Mouse (Mus musculus) E14TG2a.4 (cell line): ENCODE measurements around the gene Kcnj12.
A peak's percentile ranks its signal among the peaks of the same experiment; 100 is the strongest.

Experiments
- H3K27me3 ChIP-seq: 2 replicates; pipeline ENCODE4 v1.6.1; 2014; ENCODE audit warnings: low read length, control low read depth; ENCODE audit not compliant: insufficient read depth
- H3K36me3 ChIP-seq: 2 replicates; pipeline ENCODE4 v1.6.1; 2014; ENCODE audit warnings: low read length, control low read depth; ENCODE audit not compliant: insufficient read depth
- H3K4me1 ChIP-seq: replicated peaks from 2 replicates; pipeline ENCODE4 v1.6.1; 2014; ENCODE audit warnings: low read depth, low read length, control low read depth
- H3K4me3 ChIP-seq: replicated peaks from 2 replicates; pipeline ENCODE4 v1.5.1; 2014; ENCODE audit warnings: mild to moderate bottlenecking, low read length
- H3K9me3 ChIP-seq: 2 replicates; pipeline ENCODE4 v1.6.1; 2014; ENCODE audit warnings: low read length, control low read depth
- CTCF ChIP-seq: conservative IDR thresholded peaks from 2 replicates; pipeline ENCODE4 v1.5.1; 2014; ENCODE audit warnings: low read length
- NANOG ChIP-seq: IDR thresholded peaks from 2 replicates; pipeline ENCODE4 v1.6.1; 2014; ENCODE audit warnings: borderline replicate concordance, low read length, mixed read lengths
- POU5F1 ChIP-seq: IDR thresholded peaks from 2 replicates; pipeline ENCODE4 v1.6.1; 2014; ENCODE audit warnings: low read length, borderline replicate concordance

The Kcnj12 gene

GRCm38 (mm10) chr11:61102397-61103339 lies 80.3 kb downstream of the Kcnj12 start:
- H3K27me3 ChIP-seq, result peaks cover 3% of the 10 kb centered on the region; the same call in 1 of the 2 replicates
- no peaks in the 10 kb centered on the region for H3K36me3 ChIP-seq
- no peak for TF ChIP-seq POU5F1
- TF ChIP-seq NANOG, result no peak
- no peak for TF ChIP-seq CTCF
- H3K9me3 ChIP-seq, result no peaks in the 10 kb centered on the region
- H3K4me3 ChIP-seq, result no peak overlapping the region
- H3K4me1 ChIP-seq, result peaks cover 43% of the 10 kb centered on the region

DNA sequence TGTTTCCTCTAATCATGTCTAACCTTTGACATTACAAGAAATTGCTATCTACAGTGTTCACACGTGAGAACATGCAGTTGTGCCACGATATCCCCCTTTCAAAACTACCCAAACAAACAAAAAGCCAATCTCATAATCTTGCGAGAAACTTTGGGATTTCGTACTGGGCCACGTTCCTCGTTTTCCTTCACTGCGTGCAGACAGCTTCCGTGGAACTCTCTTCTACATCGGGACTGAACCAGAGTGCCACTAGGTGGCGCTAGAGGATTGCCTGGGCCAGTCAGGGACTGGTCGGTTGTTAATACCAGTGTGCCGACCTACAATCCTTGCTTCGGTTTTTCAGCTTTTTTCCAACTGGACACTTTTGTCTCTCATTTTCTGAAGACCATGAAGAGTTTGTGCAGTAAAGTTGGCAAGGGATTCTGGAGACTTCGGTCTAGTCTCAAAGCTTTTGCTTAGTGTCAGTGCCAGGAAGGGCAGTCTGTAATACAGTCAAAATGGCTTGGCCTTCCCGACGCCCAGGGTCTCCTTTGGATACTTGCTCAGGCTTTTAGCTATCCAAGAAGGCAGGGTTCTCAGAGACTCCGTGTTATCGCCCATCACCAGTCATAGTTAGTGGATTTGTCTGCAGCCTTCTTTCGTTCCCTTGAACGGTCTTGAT lies 82.0 kb downstream of the Kcnj12 start:
- TF ChIP-seq NANOG (no peak), CTCF (peak; percentile 95)
- no peaks in the 10 kb centered on the region for H3K36me3 ChIP-seq
- peaks cover 13% of the 10 kb centered on the region for H3K27me3 ChIP-seq
- no peaks in the 10 kb centered on the region for H3K9me3 ChIP-seq
- peaks cover 43% of the 10 kb centered on the region for H3K4me1 ChIP-seq
- no peak overlapping the region for H3K4me3 ChIP-seq

DNA sequence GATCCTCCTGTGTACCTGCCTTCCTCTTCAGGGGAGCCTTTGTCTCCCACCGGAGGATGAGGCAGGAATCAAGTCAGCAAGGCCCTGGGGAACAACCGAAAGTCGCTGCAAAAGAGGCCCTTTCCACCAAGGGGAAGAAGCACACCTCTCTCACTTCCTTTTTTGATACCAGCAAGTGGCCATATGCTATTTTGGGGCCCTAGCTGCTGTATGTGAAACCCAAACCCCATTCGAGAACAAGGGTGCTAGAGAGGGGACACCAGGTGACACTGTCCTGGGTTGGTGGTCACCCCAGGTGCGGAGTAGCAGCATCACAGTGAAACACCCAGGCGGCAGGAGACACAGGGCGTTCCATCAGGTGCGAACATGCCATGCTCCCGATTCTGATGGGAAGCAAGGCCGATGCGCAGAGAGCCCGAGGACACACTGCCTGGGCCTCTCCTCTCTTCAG lies 86.6 kb downstream of the Kcnj12 start:
- H3K4me1 ChIP-seq, result peaks cover 25% of the 10 kb centered on the region
- no peaks in the 10 kb centered on the region for H3K36me3 ChIP-seq
- no peaks in the 10 kb centered on the region for H3K9me3 ChIP-seq
- TF ChIP-seq CTCF (no peak), POU5F1 (no peak), NANOG (no peak)
- peaks cover 24% of the 10 kb centered on the region for H3K27me3 ChIP-seq
- no peak overlapping the region for H3K4me3 ChIP-seq

GRCm38 (mm10) chr11:61109707-61110106 lies 87.3 kb downstream of the Kcnj12 start:
- Histone ChIP-seq H3K27me3 (peaks cover 24% of the 10 kb centered on the region), H3K9me3 (no peaks in the 10 kb centered on the region), H3K4me3 (no peak overlapping the region), H3K36me3 (no peaks in the 10 kb centered on the region), H3K4me1 (peaks cover 19% of the 10 kb centered on the region)
- TF ChIP-seq CTCF (no peak), NANOG (no peak), POU5F1 (no peak)

DNA sequence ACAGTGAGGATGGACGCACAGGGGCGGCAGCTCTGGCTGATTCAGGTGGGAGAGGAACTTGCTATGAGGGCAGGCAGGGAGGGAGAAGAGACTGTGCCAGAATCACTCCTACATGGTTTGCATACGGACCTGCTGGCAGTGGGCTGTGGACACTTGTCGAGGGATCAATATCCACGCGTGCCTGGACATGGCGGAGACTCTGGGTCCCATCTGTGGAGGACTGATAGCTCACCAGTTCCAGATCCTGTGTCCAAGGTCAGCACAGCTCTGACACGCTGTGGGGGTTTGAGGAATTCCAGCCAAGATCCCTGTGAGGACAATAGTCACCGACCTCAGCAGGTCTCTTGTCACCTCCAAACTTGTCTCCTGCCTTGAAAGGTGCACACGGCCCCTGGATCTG lies 87.7 kb downstream of the Kcnj12 start:
- H3K4me3 ChIP-seq, result no peak overlapping the region
- TF ChIP-seq CTCF (no peak), POU5F1 (no peak), NANOG (no peak)
- H3K4me1 ChIP-seq, result peaks cover 15% of the 10 kb centered on the region
- peaks cover 24% of the 10 kb centered on the region for H3K27me3 ChIP-seq
- no peaks in the 10 kb centered on the region for H3K9me3 ChIP-seq
- no peaks in the 10 kb centered on the region for H3K36me3 ChIP-seq

- H3K9me3 ChIP-seq, result no peaks in the 10 kb centered on the region
- H3K27me3 ChIP-seq, result peaks cover 24% of the 10 kb centered on the region
- TF ChIP-seq POU5F1, result no peak
- TF ChIP-seq NANOG, result no peak
- H3K4me1 ChIP-seq, result peaks cover 11% of the 10 kb centered on the region
- no peaks in the 10 kb centered on the region for H3K36me3 ChIP-seq
- no peak overlapping the region for H3K4me3 ChIP-seq
Observed at GRCm38 (mm10) chr11:61110928-61111327, 88.6 kb downstream of the Kcnj12 start.

DNA sequence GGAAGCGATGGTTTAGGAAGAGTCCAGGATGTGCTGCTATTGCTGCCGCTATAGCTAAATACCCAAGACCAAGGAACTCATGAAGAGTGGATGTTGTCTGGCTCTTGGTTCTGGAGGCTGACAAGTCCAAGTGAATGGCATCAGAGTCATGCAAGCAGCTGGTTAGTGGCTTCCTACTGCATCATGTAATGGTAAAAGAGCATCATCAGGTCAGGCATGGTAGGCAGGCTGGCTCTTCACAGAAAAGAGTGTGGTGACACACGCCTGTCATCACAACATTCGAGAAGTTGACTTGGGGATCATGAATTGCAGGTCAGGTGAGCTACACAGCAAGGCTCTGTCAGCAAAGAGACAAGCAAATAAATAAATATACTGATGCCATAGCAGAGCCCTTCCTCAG lies 89.1 kb downstream of the Kcnj12 start:
- peaks cover 27% of the 10 kb centered on the region for H3K27me3 ChIP-seq
- no peaks in the 10 kb centered on the region for H3K36me3 ChIP-seq
- no peak for TF ChIP-seq CTCF
- TF ChIP-seq POU5F1, result no peak
- no peak for TF ChIP-seq NANOG
- no peak overlapping the region for H3K4me3 ChIP-seq
- H3K9me3 ChIP-seq, result no peaks in the 10 kb centered on the region
- peaks cover 11% of the 10 kb centered on the region for H3K4me1 ChIP-seq

- Histone ChIP-seq H3K27me3 (peaks cover 30% of the 10 kb centered on the region), H3K4me1 (peaks cover 9% of the 10 kb centered on the region), H3K9me3 (no peaks in the 10 kb centered on the region), H3K36me3 (no peaks in the 10 kb centered on the region), H3K4me3 (no peak overlapping the region)
- TF ChIP-seq CTCF, result no peak
- no peak for TF ChIP-seq POU5F1
- TF ChIP-seq NANOG, result no peak
Observed at GRCm38 (mm10) chr11:61112323-61112995, 90.1 kb downstream of the Kcnj12 start.
